Mouse (Mus musculus) bone marrow, adult 2 months (tissue): Measurements from ENCODE around the gene Tfb1m. TPM values are rescaled to one million over a fixed set of nuclear protein-coding genes. Genes with fewer than 3 reads are reported as not detected.

Experiments
- H3K27ac ChIP-seq: fragments of 200-500 bp; 2 replicates; pipeline ENCODE4 v1.5.1; 2012; ENCODE audit warnings: low read depth, mild to moderate bottlenecking, control low read depth, inconsistent platforms, low read length; ENCODE audit not compliant: control insufficient read depth, poor library complexity, insufficient read depth
- H3K4me1 ChIP-seq: fragments of 200-500 bp; 2 replicates; pipeline ENCODE4 v1.6.1; 2011; ENCODE audit warnings: low read length; ENCODE audit not compliant: control insufficient read depth, insufficient read depth
- H3K4me3 ChIP-seq: fragments of 200-500 bp; replicated peaks from 2 replicates; pipeline ENCODE3; 2011; ENCODE audit warnings: mild to moderate bottlenecking, low read depth, low read length, control low read depth; ENCODE audit not compliant: control insufficient read depth
- CTCF ChIP-seq: fragments of 200-500 bp; IDR thresholded peaks from 2 replicates; pipeline ENCODE4 v1.5.1; 2011; ENCODE audit warnings: low read length, control low read depth; ENCODE audit not compliant: control insufficient read depth, insufficient read depth
- POLR2A ChIP-seq: fragments of 200-500 bp; IDR thresholded peaks from 2 replicates; pipeline ENCODE4 v1.6.1; 2011; ENCODE audit warnings: low read depth, mild to moderate bottlenecking, control low read depth, low read length, borderline replicate concordance; ENCODE audit not compliant: control insufficient read depth
- WGBS: fragments of 180-500 bp; shearing (Covaris S2); methylation state at CpG from one replicate; pipeline ENCODE4 v1.1.7; 2018; 5-methylcytosine and 5-hydroxymethylcytosine counted together
- polyA plus RNA-seq: library from polyadenylated mRNA; stranded (reverse); fragments of >200 nt; gene quantifications from 2 replicates; pipeline ENCODE4 v1.2.4, GENCODE M21; 2011; ENCODE audit warnings: low replicate concordance; ENCODE audit not compliant: missing spikeins, insufficient read depth, insufficient read length

Tfb1m gene
- polyA plus RNA-seq, result 5.6 and 5.8 TPM in 2 replicates

DNA sequence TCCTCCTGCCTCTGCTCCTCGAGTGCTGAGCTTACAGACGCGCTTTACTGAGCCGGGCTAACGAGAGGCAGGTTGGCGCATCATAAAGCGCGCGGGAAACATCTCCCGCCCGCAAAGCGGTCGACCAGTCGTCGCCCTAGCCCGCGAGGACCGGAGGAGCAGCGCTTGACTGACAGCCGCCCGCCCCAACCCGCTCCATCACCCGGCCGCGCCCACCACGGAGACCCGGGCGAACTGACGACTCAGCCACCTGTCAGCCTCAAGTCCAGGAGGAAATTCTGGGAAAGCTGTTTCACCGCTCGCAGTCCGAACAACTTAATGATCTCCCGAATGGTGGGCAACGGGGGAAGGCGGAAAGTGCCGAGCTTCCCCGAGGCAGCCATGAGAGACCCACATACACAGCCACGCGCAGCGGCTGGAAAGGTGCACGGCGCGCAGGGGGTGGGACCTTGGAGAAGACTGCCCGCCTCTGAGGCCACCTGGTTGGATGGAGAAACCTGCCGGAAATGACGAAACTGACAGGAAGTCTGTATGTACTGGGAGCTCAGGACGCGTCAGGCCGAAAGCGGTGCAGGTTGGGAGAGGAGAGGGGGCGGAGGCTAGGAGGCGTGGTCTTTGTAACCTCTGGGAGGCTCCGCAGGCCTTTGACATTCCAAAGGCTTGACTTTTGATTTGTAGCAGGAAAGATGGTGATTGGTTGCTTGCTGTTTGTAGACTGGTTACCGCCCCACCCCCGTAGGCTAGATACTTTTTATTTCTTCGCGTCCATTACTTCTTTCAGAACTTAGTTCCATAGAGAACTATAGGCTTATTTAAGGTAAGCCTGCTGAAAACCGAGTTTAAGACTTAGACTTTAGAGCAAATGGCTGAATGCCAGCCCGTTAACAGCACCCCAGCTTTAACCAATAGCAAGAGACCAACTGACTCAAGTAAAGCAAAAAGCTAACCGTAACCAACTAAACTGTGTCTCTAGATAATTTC, at the start of gene Tfb1m:
Tfb1m (minus strand) TSS at position 451 of the 981 bp plus-strand sequence.
- no peaks in the 10 kb centered on the region for H3K4me1 ChIP-seq
- 1% methylated on average over 60 of the region's 60 CpGs for WGBS
- TF ChIP-seq POLR2A (peak; percentile 49; the same call in 1 of the 2 replicates), CTCF (no peak)
- peak within 1 kb of the TSS; percentile 81 for H3K27ac ChIP-seq
- H3K4me3 ChIP-seq, result peak within 1 kb of the TSS; percentile 90

DNA sequence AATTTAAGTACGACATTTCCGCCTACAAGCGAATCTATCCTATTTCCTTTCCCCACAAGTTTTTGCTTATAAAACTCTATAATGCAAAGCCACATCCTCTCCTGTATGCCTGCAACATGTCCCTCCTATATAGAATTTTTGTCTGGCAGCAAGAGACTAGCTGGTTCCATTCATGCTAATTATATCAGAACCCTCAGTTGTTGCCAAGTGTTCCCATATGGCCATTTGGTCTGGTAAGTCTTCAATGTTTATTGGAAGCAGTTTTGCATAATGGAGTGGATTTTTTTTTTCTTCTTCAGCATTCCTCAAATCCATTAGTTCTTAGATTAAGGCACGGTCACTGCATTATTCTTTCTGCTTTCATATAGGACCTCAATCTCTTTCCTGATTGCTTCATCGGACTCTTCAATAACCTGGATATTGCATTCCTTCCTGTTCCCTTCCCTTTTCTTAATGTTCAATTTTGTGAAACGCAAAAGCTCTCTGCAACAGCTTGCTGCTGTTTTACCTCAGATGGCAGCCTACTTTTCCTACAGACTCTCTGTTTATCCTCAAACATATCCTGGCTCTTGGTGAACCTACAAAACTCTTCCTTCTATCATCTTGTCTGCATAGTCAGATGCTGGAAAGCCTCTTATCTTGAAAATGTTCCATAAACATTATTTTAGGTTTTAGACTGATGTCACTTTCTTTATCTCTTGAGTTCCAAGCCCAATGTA, 45.5 kb upstream of the Tfb1m start:
- Histone ChIP-seq H3K27ac (no peak overlapping the region), H3K4me3 (no peak overlapping the region), H3K4me1 (no peaks in the 10 kb centered on the region)
- 83% methylated on average over 6 of the region's 6 CpGs for WGBS
- TF ChIP-seq CTCF (no peak), POLR2A (no peak)

DNA sequence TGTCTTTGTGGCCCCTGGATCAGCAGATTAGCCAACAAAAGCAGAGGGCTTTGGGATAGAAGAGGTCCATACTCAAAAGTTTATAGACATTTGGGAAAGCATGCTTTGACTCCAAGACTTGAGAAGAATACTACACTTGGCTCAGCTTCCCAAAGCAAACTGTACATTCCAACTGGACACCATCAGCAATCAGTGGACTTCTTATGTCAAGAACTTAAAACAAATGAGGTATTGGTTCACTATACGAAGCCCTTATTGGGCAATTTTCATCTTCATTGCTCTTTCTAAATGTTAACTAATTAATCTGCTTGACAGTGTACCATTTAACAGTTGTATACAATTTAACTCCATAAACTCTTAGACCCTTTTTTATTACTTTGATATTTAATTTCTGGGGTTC, 40.8 kb upstream of the Tfb1m start:
- 47% methylated on average over 1 of the region's 1 CpGs for WGBS
- no peaks in the 10 kb centered on the region for H3K4me1 ChIP-seq
- no peak overlapping the region for H3K4me3 ChIP-seq
- TF ChIP-seq POLR2A, result no peak
- no peak for TF ChIP-seq CTCF
- H3K27ac ChIP-seq, result no peak overlapping the region

DNA sequence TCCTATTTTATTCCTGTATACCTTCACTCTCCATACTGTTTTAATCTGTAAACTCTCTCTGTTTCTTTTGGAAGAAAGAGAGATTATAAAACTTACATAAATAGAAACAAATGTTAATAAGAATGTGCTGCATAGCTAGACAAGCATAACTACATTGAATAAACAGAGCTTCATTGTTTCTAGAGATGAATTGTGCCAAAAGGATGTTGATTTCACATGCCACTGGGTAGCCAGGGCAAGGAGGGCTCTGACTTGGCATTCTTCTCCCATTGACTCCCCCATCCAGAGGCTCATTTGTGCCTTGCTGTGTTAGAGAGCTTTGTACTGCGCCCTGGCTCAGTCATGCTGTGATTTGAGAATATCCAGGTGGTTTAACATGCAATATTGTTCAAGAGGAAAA, 40.3 kb upstream of the Tfb1m start:
- H3K4me1 ChIP-seq, result no peaks in the 10 kb centered on the region
- TF ChIP-seq CTCF (no peak), POLR2A (no peak)
- no peak overlapping the region for H3K4me3 ChIP-seq
- H3K27ac ChIP-seq, result no peak overlapping the region
- WGBS, result 71% methylated on average over 1 of the region's 1 CpGs

DNA sequence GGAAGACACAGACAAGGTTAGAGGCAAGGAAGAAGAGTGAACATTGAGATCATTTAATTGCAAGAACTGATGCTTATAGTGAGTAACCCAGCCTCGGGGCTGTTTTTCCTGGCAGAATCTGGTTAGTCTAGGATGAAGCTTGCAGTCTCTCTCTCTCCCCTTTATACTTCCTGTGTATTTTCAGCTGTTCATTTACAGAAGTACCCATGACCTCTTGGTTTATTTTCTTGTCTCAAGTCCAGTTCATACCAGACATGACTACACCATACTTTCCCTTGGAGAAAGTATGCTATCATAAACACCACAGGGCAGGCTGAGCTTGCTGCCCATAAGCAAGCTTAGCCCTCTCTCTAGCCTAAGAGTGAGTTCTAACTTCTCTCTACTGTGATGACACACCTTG, 39.5 kb upstream of the Tfb1m start:
- H3K27ac ChIP-seq, result no peak overlapping the region
- 93% methylated on average over 1 of the region's 1 CpGs for WGBS
- TF ChIP-seq POLR2A (no peak), CTCF (no peak)
- no peaks in the 10 kb centered on the region for H3K4me1 ChIP-seq
- no peak overlapping the region for H3K4me3 ChIP-seq

DNA sequence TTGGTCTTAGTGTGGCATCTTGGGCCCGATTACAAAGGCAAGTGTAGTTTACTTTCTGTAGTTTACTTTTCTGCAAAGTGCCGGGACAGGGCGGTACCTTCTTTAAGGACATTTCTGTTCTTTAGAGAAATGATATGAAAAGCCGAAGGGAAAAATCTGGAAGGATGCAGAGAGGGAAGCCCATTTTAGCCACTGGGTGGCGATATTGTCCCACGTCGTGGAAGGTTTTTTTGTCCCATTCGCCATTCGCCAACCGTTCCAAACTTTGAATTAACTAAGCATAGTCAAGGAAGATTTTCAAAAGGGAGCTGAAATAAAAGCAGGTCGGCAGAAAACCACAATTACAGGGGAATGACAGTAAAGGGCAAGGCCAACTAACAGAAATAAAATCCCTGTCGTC, 13.3 kb upstream of the Tfb1m start:
- 3% methylated on average over 12 of the region's 12 CpGs for WGBS
- Histone ChIP-seq H3K4me3 (no peak overlapping the region), H3K27ac (no peak overlapping the region), H3K4me1 (no peaks in the 10 kb centered on the region)
- TF ChIP-seq CTCF (peak; percentile 55; the same call in 1 of the 2 replicates), POLR2A (no peak)

DNA sequence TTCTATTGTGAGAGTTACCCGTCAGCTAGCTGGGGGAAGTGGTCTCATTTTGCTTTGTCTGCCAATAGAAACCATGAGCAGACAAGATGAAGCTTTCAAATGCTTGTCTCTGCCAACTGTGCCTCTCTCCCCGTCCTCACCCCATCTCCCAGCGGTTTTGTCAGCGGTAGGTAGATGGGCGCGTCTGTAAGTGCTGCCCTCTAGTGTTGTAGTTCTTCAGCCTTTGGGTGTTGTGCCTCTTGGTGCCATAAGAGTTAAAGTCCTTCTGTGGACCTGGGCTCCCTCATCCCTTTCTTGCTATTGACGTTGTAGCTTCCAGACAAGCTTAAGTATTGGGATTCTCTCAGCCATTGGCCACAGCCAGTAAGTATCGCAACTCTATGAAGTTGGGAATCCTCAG, 4.8 kb upstream of the Tfb1m start:
- Histone ChIP-seq H3K27ac (no peak overlapping the region), H3K4me3 (no peak overlapping the region), H3K4me1 (no peaks in the 10 kb centered on the region)
- peak; percentile 38; the same call in 1 of the 2 replicates for TF ChIP-seq CTCF
- TF ChIP-seq POLR2A, result no peak
- 68% methylated on average over 8 of the region's 8 CpGs for WGBS

DNA sequence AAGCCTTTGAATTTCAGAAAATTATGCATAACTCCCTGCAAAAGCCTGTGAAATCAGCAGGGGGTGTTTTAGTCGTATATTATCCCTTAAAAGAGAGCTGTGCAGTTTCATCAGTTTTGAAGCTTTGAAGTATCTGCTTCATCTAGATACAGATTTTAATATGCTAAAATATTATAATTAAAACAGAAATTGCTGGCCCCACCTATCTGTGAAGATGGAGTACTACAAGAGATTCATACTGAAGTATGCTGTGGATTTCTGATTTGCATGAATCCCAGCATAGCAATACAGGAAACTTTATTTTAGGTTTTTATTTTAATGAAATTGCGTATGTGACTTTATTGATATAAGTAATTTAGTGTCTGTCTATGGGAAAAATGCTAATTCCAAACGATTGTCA, 3.0 kb upstream of the Tfb1m start:
- Histone ChIP-seq H3K4me3 (no peak overlapping the region), H3K27ac (no peak overlapping the region), H3K4me1 (no peaks in the 10 kb centered on the region)
- TF ChIP-seq POLR2A (no peak), CTCF (no peak)
- WGBS, result 29% methylated on average over 3 of the region's 3 CpGs
